Mouse (Mus musculus) intestine, postnatal 0 days (tissue): Measurements from ENCODE around the gene Cs. TPM values are rescaled to one million over a fixed set of nuclear protein-coding genes. Genes with fewer than 3 reads are reported as not detected.

Experiments used
- ATAC-seq: fragments of 200-750 bp; cut with Nextera tagmentation; 2 replicates; pipeline ENCODE4 v1.8.0; 2017; ENCODE audit warnings: mild to moderate bottlenecking, moderate TSS enrichment, moderate library complexity
- H3K27ac ChIP-seq: fragments of 300-500 bp; sonication (generic); 2 replicates; pipeline ENCODE4 v1.5.1; 2014; ENCODE audit warnings: mild to moderate bottlenecking, low read depth, low read length, moderate library complexity
- H3K27me3 ChIP-seq: fragments of 300-500 bp; sonication (generic); replicated peaks from 2 replicates; pipeline ENCODE4 v1.6.1; 2014; ENCODE audit warnings: low read length, mixed read lengths; ENCODE audit not compliant: control insufficient read depth, insufficient read depth
- H3K36me3 ChIP-seq: fragments of 300-500 bp; sonication (generic); 2 replicates; pipeline ENCODE4 v1.6.1; 2014; ENCODE audit warnings: mild to moderate bottlenecking, moderate library complexity; ENCODE audit not compliant: control insufficient read depth, insufficient read depth
- H3K4me1 ChIP-seq: fragments of 300-500 bp; sonication (generic); replicated peaks from 2 replicates; pipeline ENCODE4 v1.6.1; 2014; ENCODE audit warnings: antibody characterized with exemption, low read length, mixed read lengths; ENCODE audit not compliant: control insufficient read depth, insufficient read depth
- H3K4me2 ChIP-seq: fragments of 300-500 bp; sonication (generic); replicated peaks from 2 replicates; pipeline ENCODE4 v1.6.1; 2014; ENCODE audit warnings: low read depth, mild to moderate bottlenecking, moderate library complexity
- H3K4me3 ChIP-seq: fragments of 300-500 bp; sonication (generic); 2 replicates; pipeline ENCODE4 v1.5.1; 2014; ENCODE audit warnings: low read depth, low read length
- H3K9ac ChIP-seq: fragments of 300-500 bp; sonication (generic); 2 replicates; pipeline ENCODE4 v1.6.1; 2014; ENCODE audit warnings: mild to moderate bottlenecking, low read depth, low read length
- H3K9me3 ChIP-seq: fragments of 300-500 bp; sonication (generic); 2 replicates; pipeline ENCODE4 v1.6.1; 2016; ENCODE audit warnings: mixed run types; ENCODE audit not compliant: control insufficient read depth
- CTCF ChIP-seq: sonication (generic); IDR thresholded peaks from 2 replicates; pipeline ENCODE4 v1.5.1; 2016; ENCODE audit warnings: low read depth, mild to moderate bottlenecking, control low read depth, antibody characterized with exemption, moderate library complexity
- WGBS: fragments of 180-500 bp; shearing (Covaris S2); extraction: QIAGEN DNeasy Blood & Tissue Kit; methylation state at CpG from one replicate; pipeline ENCODE4 v1.1.7; 2014; 5-methylcytosine and 5-hydroxymethylcytosine counted together
- polyA plus RNA-seq: library from polyadenylated mRNA; unstranded; fragments of >200 nt; fragmentation: Nextera tagmentation; extraction: Ambion mirVana; gene quantifications from 2 replicates; pipeline ENCODE4 v1.2.1, GENCODE M21; 2015

Cs gene
- polyA plus RNA-seq, 1 experiment from 2014 or later = 266 TPM

DNA sequence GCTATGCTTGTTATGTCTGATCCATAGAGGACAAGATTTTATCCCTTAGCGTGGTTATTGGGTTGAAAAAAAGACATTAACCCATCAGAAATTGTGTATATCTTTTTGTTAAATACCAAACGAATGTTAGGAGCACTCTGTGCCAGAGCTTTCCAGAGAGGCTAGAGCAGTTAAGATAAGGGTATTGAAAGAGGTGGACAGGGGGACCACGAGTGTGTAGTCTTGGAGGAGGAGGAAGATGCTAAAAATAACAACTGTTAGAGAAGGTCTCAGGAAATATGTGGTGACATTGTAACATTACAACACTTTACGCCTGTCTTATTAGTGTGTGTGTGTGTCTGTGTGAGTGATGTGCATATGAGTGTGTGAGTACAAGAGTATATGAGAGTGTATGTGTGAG lies 26.6 kb upstream of the Cs start:
- TF ChIP-seq CTCF = no peak
- Histone ChIP-seq H3K4me3 (no peak overlapping the region), H3K27me3 (no peaks in the 10 kb centered on the region), H3K9ac (no peak overlapping the region), H3K36me3 (peaks cover 71% of the 10 kb centered on the region), H3K4me1 (no peaks in the 10 kb centered on the region), H3K4me2 (no peak overlapping the region), H3K9me3 (no peaks in the 10 kb centered on the region), H3K27ac (no peak overlapping the region)
- WGBS = 80% methylated on average over 4 of the region's 4 CpGs
- ATAC-seq = no peak

DNA sequence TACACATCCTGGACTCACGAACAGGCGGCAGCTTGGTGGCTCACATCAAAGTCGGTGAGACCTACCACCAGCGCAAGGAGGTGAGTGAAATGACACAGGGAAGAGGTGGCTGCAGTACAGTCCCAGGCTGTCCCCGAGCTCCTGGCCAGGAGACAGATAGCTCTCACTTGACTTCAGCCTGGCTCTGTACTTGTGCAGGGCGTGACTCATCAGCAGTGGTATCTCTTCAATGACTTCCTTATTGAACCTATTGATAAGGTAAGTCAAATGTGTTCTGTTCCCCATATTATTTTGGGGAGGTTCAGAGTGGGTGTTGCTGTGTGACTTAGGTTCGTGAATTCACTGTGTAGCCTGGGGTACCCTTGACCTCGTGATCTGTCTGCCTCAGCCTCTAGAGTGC lies 22.0 kb upstream of the Cs start:
- Histone ChIP-seq H3K4me3 (no peak overlapping the region), H3K9ac (no peak overlapping the region), H3K4me1 (no peaks in the 10 kb centered on the region), H3K36me3 (peaks cover 84% of the 10 kb centered on the region), H3K27ac (no peak overlapping the region; the same call in 1 of the 2 replicates), H3K4me2 (no peak overlapping the region), H3K27me3 (no peaks in the 10 kb centered on the region), H3K9me3 (no peaks in the 10 kb centered on the region)
- WGBS = 83% methylated on average over 8 of the region's 8 CpGs
- ATAC-seq = no peak
- TF ChIP-seq CTCF = no peak

DNA sequence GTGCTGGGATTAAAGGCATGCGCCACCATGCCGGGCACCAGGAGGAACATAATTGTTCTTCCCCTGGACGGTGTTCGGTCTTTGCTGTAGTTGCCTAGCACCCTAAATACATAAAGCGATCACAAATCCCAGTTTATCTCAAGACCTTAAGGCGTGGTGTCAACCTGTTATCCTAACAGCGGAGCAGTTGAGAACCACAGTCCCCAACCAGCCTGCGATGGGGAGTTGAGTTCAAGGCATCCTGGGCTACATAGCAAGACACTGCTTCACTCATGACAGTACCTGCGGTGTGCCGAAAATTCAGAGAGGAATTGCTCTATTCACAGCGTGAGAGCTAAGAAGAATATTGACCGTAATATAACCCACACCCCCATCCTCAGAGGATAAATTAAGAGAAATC lies 15.9 kb upstream of the Cs start:
- 34% methylated on average over 12 of the region's 12 CpGs for WGBS
- TF ChIP-seq CTCF = no peak
- Histone ChIP-seq H3K4me1 (peaks cover 6% of the 10 kb centered on the region; the same call in 1 of the 2 replicates), H3K27me3 (no peaks in the 10 kb centered on the region), H3K9me3 (no peaks in the 10 kb centered on the region), H3K4me2 (peak overlapping the region; percentile 77), H3K36me3 (peaks cover 51% of the 10 kb centered on the region), H3K4me3 (peak overlapping the region; percentile 86), H3K27ac (no peak overlapping the region), H3K9ac (0 out of 2 replicates have a peak overlapping the region, but pooled peaks have one; percentile 22)
- no peak for ATAC-seq

DNA sequence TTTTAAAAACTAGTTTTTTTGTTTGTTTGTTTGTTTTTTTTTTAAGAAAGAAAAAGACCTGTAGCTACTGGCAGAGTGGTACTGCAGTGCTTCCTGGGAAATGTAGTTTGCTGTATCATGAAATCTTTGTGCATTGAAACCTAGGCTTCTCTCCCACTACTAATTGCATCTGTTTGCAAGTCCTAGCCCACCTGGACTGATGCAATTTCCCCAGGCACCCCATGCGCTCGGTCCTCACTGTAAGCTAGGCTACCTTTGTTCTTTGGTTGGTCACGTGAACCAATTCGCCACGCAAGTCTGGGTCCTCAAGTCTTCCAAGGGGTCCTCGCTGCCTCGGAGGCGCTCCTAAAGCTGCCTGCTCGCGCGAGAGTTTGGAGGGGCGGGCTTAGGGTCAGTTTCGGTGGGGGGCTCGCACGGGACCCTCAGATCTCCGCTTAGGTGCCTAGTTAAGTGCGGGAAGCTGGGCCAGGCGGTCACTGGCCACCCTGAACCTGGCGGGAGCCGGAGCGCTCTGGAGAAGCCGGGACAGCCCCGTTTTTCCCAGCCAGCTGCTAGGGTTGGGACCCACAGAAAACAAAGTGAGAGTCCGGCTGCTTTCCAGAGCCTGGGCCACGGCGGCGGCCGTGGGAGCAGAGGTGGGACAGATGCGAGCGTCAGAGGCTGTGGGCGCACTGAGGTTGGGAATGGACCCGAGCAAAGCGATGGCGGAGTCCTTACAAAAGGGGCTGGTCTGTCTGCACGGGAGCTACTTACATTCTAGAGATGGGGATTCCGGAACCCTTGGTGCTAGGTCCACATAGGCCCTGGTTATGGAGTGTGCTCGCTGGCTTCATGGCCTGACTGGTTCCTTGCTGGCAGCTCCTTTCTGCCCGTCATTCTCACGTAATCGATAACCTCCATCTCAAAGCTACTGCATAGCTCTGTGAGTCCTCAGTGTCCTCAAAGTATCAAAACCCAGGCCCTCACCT lies 15.1 kb upstream of the Cs start, which contains the start of gene Cnpy2:
Gene Cnpy2, plus strand, starts transcription at position 319 of the 968 bp plus-strand sequence.
- peak within 1 kb of the TSS; percentile 99 for H3K9ac ChIP-seq
- no peaks in the 10 kb centered on the region for H3K27me3 ChIP-seq
- TF ChIP-seq CTCF = no peak
- peak within 1 kb of the TSS; percentile 86 for H3K4me3 ChIP-seq
- under 1% methylated on average over 40 of the region's 40 CpGs for WGBS
- H3K9me3 ChIP-seq = no peaks in the 10 kb centered on the region
- peak; percentile 90 for ATAC-seq
- peaks cover 6% of the 10 kb centered on the region; the same call in 1 of the 2 replicates for H3K4me1 ChIP-seq
- H3K36me3 ChIP-seq = peaks cover 51% of the 10 kb centered on the region
- H3K4me2 ChIP-seq = peak within 1 kb of the TSS; percentile 77
- peak within 1 kb of the TSS; percentile 93 for H3K27ac ChIP-seq

DNA sequence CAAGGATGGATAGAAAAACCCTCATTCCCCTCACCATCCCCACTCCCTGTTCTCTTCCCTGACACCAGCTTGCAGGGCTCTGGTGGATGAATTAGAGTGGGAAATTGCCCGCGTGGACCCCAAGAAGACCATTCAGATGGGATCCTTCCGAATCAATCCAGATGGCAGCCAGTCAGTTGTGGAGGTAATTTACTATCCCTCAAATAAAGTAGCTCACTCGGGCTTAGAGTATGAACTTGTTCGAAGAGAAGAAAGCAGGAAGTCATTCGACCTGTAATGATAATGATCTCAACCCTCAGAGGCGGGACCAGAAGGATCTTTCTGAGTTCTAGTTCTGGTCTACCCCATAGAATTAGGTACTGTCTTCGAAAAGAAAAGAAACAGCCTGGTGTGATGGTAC lies 14.0 kb upstream of the Cs start:
- peaks cover 47% of the 10 kb centered on the region for H3K36me3 ChIP-seq

DNA sequence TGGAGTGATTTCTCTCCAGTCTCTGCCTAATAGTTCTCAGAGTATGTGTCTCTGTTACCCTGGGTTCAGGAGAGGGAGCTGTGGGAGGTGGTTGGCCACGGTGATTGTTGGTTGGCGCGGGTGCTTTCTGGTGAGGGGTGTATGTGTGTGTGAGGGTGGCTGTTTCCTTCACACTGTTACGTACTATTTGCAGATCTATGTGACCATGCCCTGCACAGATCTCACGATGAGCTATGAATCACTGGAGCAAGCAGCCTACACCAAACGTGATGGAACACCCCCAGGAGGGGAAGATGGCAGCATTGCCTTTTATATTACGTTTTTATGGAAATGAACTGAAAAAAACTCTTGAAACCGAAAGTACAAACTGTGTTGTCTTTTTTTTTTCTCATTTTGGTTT lies 10.7 kb upstream of the Cs start:
- 94% methylated on average over 8 of the region's 8 CpGs for WGBS
- Histone ChIP-seq H3K27me3 (no peaks in the 10 kb centered on the region), H3K4me2 (no peak overlapping the region), H3K36me3 (peaks cover 27% of the 10 kb centered on the region), H3K9ac (no peak overlapping the region), H3K9me3 (no peaks in the 10 kb centered on the region), H3K27ac (no peak overlapping the region), H3K4me3 (no peak overlapping the region), H3K4me1 (peaks cover 6% of the 10 kb centered on the region; the same call in 1 of the 2 replicates)
- ATAC-seq = no peak
- TF ChIP-seq CTCF = no peak

More for the DNA sequence above, 14.0 kb upstream of the Cs start:
- Histone ChIP-seq H3K4me1 (peaks cover 6% of the 10 kb centered on the region; the same call in 1 of the 2 replicates), H3K4me2 (peak overlapping the region; percentile 77), H3K27me3 (no peaks in the 10 kb centered on the region), H3K9ac (peak overlapping the region; percentile 99), H3K9me3 (no peaks in the 10 kb centered on the region), H3K4me3 (peak overlapping the region; percentile 86), H3K27ac (peak overlapping the region; percentile 93)
- TF ChIP-seq CTCF = no peak
- WGBS = 48% methylated on average over 8 of the region's 8 CpGs
- ATAC-seq = no peak
